Mouse (Mus musculus): ENCODE data around the gene Ndufb5. TPM values are rescaled to one million over a fixed set of nuclear protein-coding genes. Genes with fewer than 3 reads are reported as not detected.
A peak's percentile ranks its signal among the peaks of the same experiment; 100 is the strongest.
"Not testable (repeated sequence)": the region's sequence is repeated elsewhere in the genome, so short reads cannot be mapped to it uniquely, and the experiment has no call there.

Ndufb5 gene
- polyA plus RNA-seq, 1 experiment from 2014 or later, result 304 TPM

DNA sequence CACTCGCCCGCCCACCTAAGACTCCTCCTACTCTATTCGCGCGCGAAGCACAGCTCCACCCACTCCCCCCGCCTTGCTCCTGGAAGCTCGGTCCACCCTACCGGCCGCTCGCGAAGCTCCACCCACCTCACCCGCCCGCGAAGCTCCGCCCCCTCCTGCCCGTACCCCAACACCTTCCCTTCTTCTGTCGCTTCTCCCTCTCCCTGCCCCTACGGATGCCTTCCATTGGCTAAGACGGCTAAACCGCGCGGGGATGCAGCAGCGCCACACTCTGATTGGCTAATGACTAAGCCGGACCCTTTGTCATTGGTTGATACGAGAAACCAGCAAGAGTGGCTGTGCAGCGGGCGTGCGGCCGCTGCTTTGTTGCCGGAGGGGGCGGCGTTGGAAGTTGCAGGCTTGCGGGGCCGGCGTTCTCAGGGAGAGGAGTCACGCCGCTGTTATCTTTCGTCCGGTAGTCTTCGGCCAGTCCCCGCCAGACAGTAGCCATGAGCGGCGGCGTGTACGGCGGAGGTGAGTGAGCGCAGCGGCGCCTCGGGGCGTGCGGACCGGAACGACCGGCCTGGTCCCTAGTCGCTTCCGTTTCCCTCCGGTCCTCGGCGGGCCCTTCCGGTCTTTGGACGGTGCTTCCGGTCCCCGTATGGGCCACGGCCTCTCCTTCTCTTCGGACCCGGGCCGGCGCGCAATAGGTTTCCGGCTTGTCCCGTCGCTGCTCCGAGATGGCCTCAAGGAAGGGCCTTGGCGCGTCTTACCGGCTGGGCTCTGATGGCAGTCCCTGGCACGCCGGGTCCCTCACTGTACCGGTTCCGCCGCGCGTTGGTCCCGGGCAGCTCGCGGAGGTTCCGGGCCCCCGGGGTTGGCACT is 28.2 kb upstream of the Ndufb5 start:
- peak; percentile 100 for ATAC-seq (ENCODE audit: insufficient read depth)
- Histone ChIP-seq H3K9ac (peak overlapping the region; percentile 76), H3K9me3 (ENCODE audit: low read depth, low read length) (no peaks in the 10 kb centered on the region), H3K27me3 (ENCODE audit: insufficient read depth, low read length) (no peaks in the 10 kb centered on the region), H3K4me3 (ENCODE audit: low read depth, low read length) (peak overlapping the region; percentile 84), H3K4me2 (peak overlapping the region; percentile 62), H3K27ac (ENCODE audit: low read depth) (peak overlapping the region; percentile 89), H3K4me1 (ENCODE audit: insufficient read depth) (0 out of 2 replicates have a peak, but pooled peaks cover 4% of the 10 kb centered on the region), H3K36me3 (ENCODE audit: insufficient read depth) (peaks cover 23% of the 10 kb centered on the region)
- DNase-seq, result peak; percentile 98
- under 1% methylated on average over 90 of the region's 90 CpGs for WGBS
- peak; percentile 49; the same call in 1 of the 2 replicates for TF ChIP-seq CTCF (IDR thresholded peaks at IDR 0.05; ENCODE audit: low read depth)

DNA sequence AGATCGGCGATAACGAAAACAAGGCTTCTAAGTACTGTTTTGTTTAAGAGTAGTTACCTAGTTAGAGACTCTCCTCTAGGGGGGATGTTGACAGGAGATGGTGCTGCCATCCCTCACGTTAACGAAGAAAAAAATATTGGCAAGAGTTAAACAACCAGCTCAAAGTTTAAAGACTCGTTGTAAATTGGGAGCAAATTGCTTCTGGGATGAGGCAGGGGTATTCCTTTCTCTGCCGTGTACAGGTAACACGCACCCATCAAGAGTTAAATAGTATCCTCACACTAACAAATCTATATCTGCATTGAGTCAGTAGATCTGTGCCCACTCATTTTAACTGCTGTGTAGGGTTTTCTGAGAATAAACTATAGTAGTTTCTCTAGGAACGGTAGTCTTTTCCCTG is 27.4 kb upstream of the Ndufb5 start:
- Histone ChIP-seq H3K9me3 (ENCODE audit: low read depth, low read length) (no peaks in the 10 kb centered on the region), H3K4me2 (peak overlapping the region; percentile 62), H3K36me3 (ENCODE audit: insufficient read depth) (peaks cover 31% of the 10 kb centered on the region), H3K27me3 (ENCODE audit: insufficient read depth, low read length) (no peaks in the 10 kb centered on the region), H3K27ac (ENCODE audit: low read depth) (peak overlapping the region; percentile 89; the same call in 1 of the 2 replicates), H3K4me1 (ENCODE audit: insufficient read depth) (0 out of 2 replicates have a peak, but pooled peaks cover 4% of the 10 kb centered on the region), H3K4me3 (ENCODE audit: low read depth, low read length) (peak overlapping the region; percentile 84), H3K9ac (peak overlapping the region; percentile 76)
- WGBS, result 6% methylated on average over 9 of the region's 9 CpGs
- DNase-seq (no peak), ATAC-seq (ENCODE audit: insufficient read depth) (no peak)
- TF ChIP-seq CTCF (IDR thresholded peaks at IDR 0.05; ENCODE audit: low read depth), result no peak

DNA sequence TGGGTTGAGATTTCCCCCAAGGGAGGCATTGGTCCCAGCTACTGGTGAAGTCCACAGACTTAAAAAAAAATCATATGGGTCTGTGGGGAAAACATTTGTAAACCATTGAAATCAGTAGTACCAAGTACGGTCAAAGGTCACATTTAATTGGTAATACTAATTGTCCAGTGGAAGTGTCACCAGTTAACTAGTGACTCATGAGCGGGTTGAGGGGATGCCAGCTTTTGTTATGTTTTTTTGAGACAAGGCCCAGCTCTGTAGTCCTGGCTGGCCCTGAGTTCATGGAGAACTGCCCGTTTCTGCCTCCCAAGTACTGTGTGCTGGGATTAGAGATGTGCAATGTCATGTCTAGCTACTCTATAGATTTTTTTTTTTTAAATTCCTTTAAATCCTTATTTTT is 23.1 kb upstream of the Ndufb5 start:
- ATAC-seq (ENCODE audit: insufficient read depth) (no peak), DNase-seq (no peak)
- Histone ChIP-seq H3K4me3 (ENCODE audit: low read depth, low read length) (no peak overlapping the region), H3K4me2 (no peak overlapping the region), H3K9me3 (ENCODE audit: low read depth, low read length) (no peaks in the 10 kb centered on the region), H3K27ac (ENCODE audit: low read depth) (no peak overlapping the region), H3K4me1 (ENCODE audit: insufficient read depth) (0 out of 2 replicates have a peak, but pooled peaks cover 4% of the 10 kb centered on the region), H3K9ac (no peak overlapping the region), H3K36me3 (ENCODE audit: insufficient read depth) (peaks cover 72% of the 10 kb centered on the region), H3K27me3 (ENCODE audit: insufficient read depth, low read length) (no peaks in the 10 kb centered on the region)
- 89% methylated on average over 3 of the region's 3 CpGs for WGBS
- no peak for TF ChIP-seq CTCF (IDR thresholded peaks at IDR 0.05; ENCODE audit: low read depth)

GRCm38 (mm10) chr3:32717403-32717802 is 19.4 kb upstream of the Ndufb5 start:
- not testable (repeated sequence) for H3K4me2 ChIP-seq; H3K4me1 ChIP-seq (ENCODE audit: insufficient read depth); H3K9ac ChIP-seq; H3K9me3 ChIP-seq (ENCODE audit: low read depth, low read length); ATAC-seq (ENCODE audit: insufficient read depth); H3K27ac ChIP-seq (ENCODE audit: low read depth); H3K27me3 ChIP-seq (ENCODE audit: insufficient read depth, low read length); H3K4me3 ChIP-seq (ENCODE audit: low read depth, low read length); DNase-seq
- peaks cover 93% of the 10 kb centered on the region for H3K36me3 ChIP-seq (ENCODE audit: insufficient read depth)
- 91% methylated on average over 6 of the region's 6 CpGs for WGBS

DNA sequence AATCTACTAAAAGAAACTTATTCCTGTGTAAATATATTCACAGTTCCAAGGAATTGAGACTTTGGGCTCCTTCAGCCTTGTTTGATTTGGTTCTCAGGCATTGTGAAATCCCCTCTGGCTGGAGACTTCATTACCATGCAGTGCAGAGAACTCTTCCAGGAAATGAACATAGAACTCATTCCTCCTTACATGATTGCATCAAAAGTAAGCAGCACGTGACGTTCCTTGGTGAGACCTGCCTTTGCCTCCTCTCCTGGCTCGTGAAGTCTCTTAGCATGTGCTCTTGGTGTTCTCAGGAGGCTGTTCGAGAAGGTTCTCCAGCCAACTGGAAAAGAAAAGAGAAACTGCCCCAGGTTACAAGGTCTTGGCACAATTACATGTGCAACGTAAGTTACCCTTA is 18.5 kb upstream of the Ndufb5 start:
- H3K27me3 ChIP-seq (ENCODE audit: insufficient read depth, low read length), result no peaks in the 10 kb centered on the region
- H3K9ac ChIP-seq, result no peak overlapping the region
- no peak overlapping the region for H3K4me3 ChIP-seq (ENCODE audit: low read depth, low read length)
- no peak for TF ChIP-seq CTCF (IDR thresholded peaks at IDR 0.05; ENCODE audit: low read depth)
- WGBS, result 94% methylated on average over 5 of the region's 5 CpGs
- no peaks in the 10 kb centered on the region for H3K9me3 ChIP-seq (ENCODE audit: low read depth, low read length)
- H3K4me1 ChIP-seq (ENCODE audit: insufficient read depth), result no peaks in the 10 kb centered on the region
- no peak for ATAC-seq (ENCODE audit: insufficient read depth)
- peaks cover 93% of the 10 kb centered on the region for H3K36me3 ChIP-seq (ENCODE audit: insufficient read depth)
- no peak overlapping the region for H3K4me2 ChIP-seq
- DNase-seq, result no peak
- H3K27ac ChIP-seq (ENCODE audit: low read depth), result no peak overlapping the region

GRCm38 (mm10) chr3:32724191-32724590 is 12.6 kb upstream of the Ndufb5 start:
- H3K9ac ChIP-seq, result no peak overlapping the region
- H3K4me1 ChIP-seq (ENCODE audit: insufficient read depth), result no peaks in the 10 kb centered on the region
- DNase-seq, result no peak
- H3K4me3 ChIP-seq (ENCODE audit: low read depth, low read length), result no peak overlapping the region
- no peak overlapping the region for H3K27ac ChIP-seq (ENCODE audit: low read depth)
- no peak overlapping the region for H3K4me2 ChIP-seq
- peaks cover 90% of the 10 kb centered on the region for H3K36me3 ChIP-seq (ENCODE audit: insufficient read depth)
- no peak for ATAC-seq (ENCODE audit: insufficient read depth)
- TF ChIP-seq CTCF (IDR thresholded peaks at IDR 0.05; ENCODE audit: low read depth), result no peak
- H3K9me3 ChIP-seq (ENCODE audit: low read depth, low read length), result no peaks in the 10 kb centered on the region
- 92% methylated on average over 7 of the region's 7 CpGs for WGBS
- no peaks in the 10 kb centered on the region for H3K27me3 ChIP-seq (ENCODE audit: insufficient read depth, low read length)

DNA sequence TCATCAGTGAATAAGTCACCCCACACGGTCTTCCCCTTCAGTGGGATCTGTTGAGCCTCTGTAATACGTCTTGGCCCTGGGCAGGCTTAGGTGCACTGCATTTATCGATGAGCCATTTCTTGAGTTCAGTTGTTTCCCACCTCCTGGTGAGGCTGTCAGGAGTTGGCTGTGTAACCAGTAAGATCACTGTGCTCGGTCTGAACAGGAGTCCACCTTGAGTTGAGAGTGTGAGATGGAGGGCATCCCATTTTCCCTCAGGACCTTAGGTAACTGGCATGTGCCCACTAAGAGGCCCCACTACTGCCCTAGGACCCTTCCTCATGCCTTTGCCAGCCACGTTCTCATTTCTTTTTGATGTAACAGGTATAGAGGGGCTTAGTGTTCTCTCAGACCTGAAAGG is 10.8 kb upstream of the Ndufb5 start:
- no peak for DNase-seq
- Histone ChIP-seq H3K4me1 (ENCODE audit: insufficient read depth) (no peaks in the 10 kb centered on the region), H3K9me3 (ENCODE audit: low read depth, low read length) (no peaks in the 10 kb centered on the region), H3K36me3 (ENCODE audit: insufficient read depth) (peaks cover 90% of the 10 kb centered on the region), H3K4me2 (no peak overlapping the region), H3K4me3 (ENCODE audit: low read depth, low read length) (no peak overlapping the region), H3K27ac (ENCODE audit: low read depth) (no peak overlapping the region), H3K9ac (no peak overlapping the region), H3K27me3 (ENCODE audit: insufficient read depth, low read length) (no peaks in the 10 kb centered on the region)
- WGBS, result 88% methylated on average over 5 of the region's 5 CpGs
- TF ChIP-seq CTCF (IDR thresholded peaks at IDR 0.05; ENCODE audit: low read depth), result no peak
- ATAC-seq (ENCODE audit: insufficient read depth), result no peak

All from lung, embryonic 14.5 days (tissue).